Mouse (Mus musculus) right cerebral cortex, postnatal 25 days (tissue): ENCODE measurements around the gene Hdac9.

Experiments
- DNase-seq: peaks from one replicate; pipeline ENCODE4 v3.0.0; 2022

Gene Hdac9

GRCm38 (mm10) chr12:34582522-34582921 lies 334.4 kb downstream of the Hdac9 start:
- no peak for DNase-seq

GRCm38 (mm10) chr12:34579220-34579619 lies 337.7 kb downstream of the Hdac9 start:
- DNase-seq: no peak

GRCm38 (mm10) chr12:34571069-34571468 lies 345.8 kb downstream of the Hdac9 start:
- DNase-seq: no peak

- DNase-seq: no peak
Observed at GRCm38 (mm10) chr12:34569472-34569871, 347.4 kb downstream of the Hdac9 start.

- no peak for DNase-seq
Observed at GRCm38 (mm10) chr12:34569052-34569451, 347.8 kb downstream of the Hdac9 start.

GRCm38 (mm10) chr12:34562331-34562730 lies 354.6 kb downstream of the Hdac9 start:
- DNase-seq: no peak

GRCm38 (mm10) chr12:34559001-34559400 lies 357.9 kb downstream of the Hdac9 start:
- DNase-seq: no peak

- DNase-seq: no peak
Observed at GRCm38 (mm10) chr12:34554803-34555202, 362.1 kb downstream of the Hdac9 start.

GRCm38 (mm10) chr12:34550268-34550667 lies 366.6 kb downstream of the Hdac9 start:
- no peak for DNase-seq

- DNase-seq: peak; percentile 71
Observed at GRCm38 (mm10) chr12:34529165-34529545, 387.7 kb downstream of the Hdac9 start.

GRCm38 (mm10) chr12:34528201-34529164 lies 388.4 kb downstream of the Hdac9 start:
- DNase-seq: peak; percentile 66

GRCm38 (mm10) chr12:34527761-34528160 lies 389.1 kb downstream of the Hdac9 start:
- DNase-seq: no peak

GRCm38 (mm10) chr12:34521468-34521867 lies 395.4 kb downstream of the Hdac9 start:
- no peak for DNase-seq

- no peak for DNase-seq
Observed at GRCm38 (mm10) chr12:34516769-34517562, 399.9 kb downstream of the Hdac9 start.

GRCm38 (mm10) chr12:34506345-34506744 lies 410.6 kb downstream of the Hdac9 start:
- no peak for DNase-seq

- peak; percentile 33 for DNase-seq
Observed at GRCm38 (mm10) chr12:34498751-34499626, 417.9 kb downstream of the Hdac9 start.

GRCm38 (mm10) chr12:34498331-34498730 lies 418.6 kb downstream of the Hdac9 start:
- no peak for DNase-seq

GRCm38 (mm10) chr12:34497702-34498101 lies 419.2 kb downstream of the Hdac9 start:
- DNase-seq: no peak

- no peak for DNase-seq
Observed at GRCm38 (mm10) chr12:34495940-34496339, 421.0 kb downstream of the Hdac9 start.

GRCm38 (mm10) chr12:34489629-34490028 lies 427.3 kb downstream of the Hdac9 start:
- DNase-seq: no peak

GRCm38 (mm10) chr12:34487666-34488065 lies 429.2 kb downstream of the Hdac9 start:
- no peak for DNase-seq

- DNase-seq: no peak
Observed at GRCm38 (mm10) chr12:34487021-34487420, 429.9 kb downstream of the Hdac9 start.

- no peak for DNase-seq
Observed at GRCm38 (mm10) chr12:34486016-34486415, 430.9 kb downstream of the Hdac9 start.
